Mouse (Mus musculus) testis, adult 2 months (tissue): Measurements from ENCODE around the gene Ccdc141.

Experiments
- CTCF ChIP-seq: fragments of 200-500 bp; IDR thresholded peaks from 2 replicates; pipeline ENCODE4 v1.5.1; 2012; ENCODE audit warnings: low read depth, mild to moderate bottlenecking, inconsistent platforms, low read length, moderate library complexity; ENCODE audit not compliant: control insufficient read depth, insufficient read depth, insufficient replicate concordance
- POLR2A ChIP-seq: fragments of 200-500 bp; IDR thresholded peaks from 2 replicates; pipeline ENCODE4 v1.6.1; 2012; ENCODE audit warnings: low read depth, mild to moderate bottlenecking, inconsistent platforms, low read length, moderate library complexity; ENCODE audit not compliant: control insufficient read depth

DNA sequence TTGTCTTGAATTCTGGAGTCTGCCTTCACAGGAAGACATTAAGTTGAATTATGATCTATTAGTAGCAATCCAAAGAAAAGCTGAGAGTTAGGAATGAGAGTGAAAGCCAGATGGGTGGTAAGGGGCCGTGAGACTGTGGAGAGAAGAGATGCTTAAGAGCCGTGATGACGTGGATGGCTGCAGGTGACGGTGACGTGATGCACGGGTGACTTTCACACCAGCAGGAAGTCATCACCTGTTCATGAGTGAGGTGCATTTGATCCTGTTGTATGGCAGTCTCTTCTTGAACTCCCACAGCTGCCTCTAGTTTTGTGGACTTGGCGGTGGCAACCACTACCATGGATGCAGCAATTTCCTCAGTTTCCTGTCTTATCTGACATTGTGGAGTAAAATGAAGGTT, 204.9 kb downstream of the Ccdc141 start:
- TF ChIP-seq POLR2A (no peak), CTCF (no peak)
